Mouse (Mus musculus) thymus, adult 2 months (tissue): ENCODE results near the gene Spsb1.

Experiments used
- CTCF ChIP-seq: fragments of 200-500 bp; IDR thresholded peaks from 2 replicates; pipeline ENCODE4 v1.5.1; 2012; ENCODE audit warnings: mild to moderate bottlenecking, control low read depth, low read length, moderate library complexity, borderline replicate concordance; ENCODE audit not compliant: control insufficient read depth, poor library complexity, insufficient read depth; ENCODE audit errors: extremely low read depth
- POLR2A ChIP-seq: fragments of 200-500 bp; IDR thresholded peaks from 2 replicates; pipeline ENCODE4 v1.6.1; 2012; ENCODE audit warnings: mild to moderate bottlenecking, low read length, control low read depth, moderate library complexity; ENCODE audit not compliant: control insufficient read depth, poor library complexity, insufficient read depth; ENCODE audit errors: extremely low read depth

DNA sequence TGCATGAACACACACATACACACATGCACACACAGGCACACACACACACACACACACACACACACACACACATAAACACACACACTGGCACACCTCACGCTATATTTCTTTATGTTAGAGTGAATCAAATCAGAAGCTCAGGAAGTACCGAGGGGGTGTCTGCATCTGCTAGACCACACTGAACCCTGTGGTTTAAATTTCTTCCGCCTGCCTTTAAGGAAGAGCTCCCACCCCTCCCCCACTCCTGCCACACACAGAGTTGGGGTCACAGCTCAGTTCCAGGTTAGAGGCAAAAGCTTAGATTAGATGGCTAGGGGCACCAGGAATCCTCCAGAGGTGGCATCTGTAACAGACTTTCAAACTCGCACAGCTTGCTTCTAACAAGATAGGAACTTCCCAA is 42.4 kb downstream of the Spsb1 start:
- no peak for TF ChIP-seq CTCF
- TF ChIP-seq POLR2A, result no peak
